Mouse (Mus musculus) adrenal gland (tissue): ENCODE results near the gene Fcgr4.

Experiments
- microRNA-seq, 2 experiments: library from miRNA; unstranded; fragments of <30 nt; microRNA quantifications; one replicate each; pipeline ENCODE4; 2019

Fcgr4 gene

Small RNAs within 50 kb of the gene (microRNA-seq; reads per million reads assigned to microRNA genes)
- gene Gm27552 (0 reads per million in 2 experiments), gene Mir6546 (0 to 1.4 reads per million in 2 experiments)
